Mouse (Mus musculus) limb, embryonic 14.5 days (tissue): Measurements from ENCODE around the gene Macrod1. TPM values are rescaled to one million over a fixed set of nuclear protein-coding genes. Genes with fewer than 3 reads are reported as not detected.
A peak's percentile ranks its signal among the peaks of the same experiment; 100 is the strongest.

Experiments used
- ATAC-seq: fragments of 200-750 bp; cut with Nextera tagmentation; 2 replicates; pipeline ENCODE4 v1.8.0; 2017; ENCODE audit warnings: low read depth, moderate number of reproducible peaks, moderate TSS enrichment; ENCODE audit not compliant: low FRiP score
- DNase-seq: peaks from one replicate; pipeline ENCODE4 v3.0.0-alpha.2; 2015; ENCODE audit warnings: low spot score
- H3K27ac ChIP-seq: fragments of 300-500 bp; sonication (generic); replicated peaks from 2 replicates; pipeline ENCODE4 v1.5.1; 2014; ENCODE audit warnings: low read depth, mild to moderate bottlenecking, low read length, moderate library complexity, mixed read lengths
- H3K27me3 ChIP-seq: fragments of 300-500 bp; sonication (generic); 2 replicates; pipeline ENCODE4 v1.6.1; 2014; ENCODE audit warnings: low read length, mixed read lengths; ENCODE audit not compliant: control insufficient read depth, insufficient read depth
- H3K36me3 ChIP-seq: fragments of 300-500 bp; sonication (generic); 2 replicates; pipeline ENCODE4 v1.6.1; 2014; ENCODE audit warnings: mild to moderate bottlenecking, low read length, moderate library complexity, mixed read lengths; ENCODE audit not compliant: control insufficient read depth, insufficient read depth
- H3K4me1 ChIP-seq: fragments of 300-500 bp; sonication (generic); 2 replicates; pipeline ENCODE4 v1.6.1; 2014; ENCODE audit warnings: antibody characterized with exemption, low read length, mixed read lengths; ENCODE audit not compliant: control insufficient read depth, insufficient read depth
- H3K4me2 ChIP-seq: fragments of 300-500 bp; sonication (generic); replicated peaks from 2 replicates; pipeline ENCODE4 v1.6.1; 2014; ENCODE audit warnings: low read depth, mild to moderate bottlenecking, low read length, moderate library complexity; ENCODE audit not compliant: severe bottlenecking
- H3K4me3 ChIP-seq: fragments of 300-500 bp; sonication (generic); replicated peaks from 2 replicates; pipeline ENCODE4 v1.5.1; 2014; ENCODE audit warnings: low read length
- H3K9ac ChIP-seq: fragments of 300-500 bp; sonication (generic); 2 replicates; pipeline ENCODE4 v1.6.1; 2014; ENCODE audit warnings: mild to moderate bottlenecking, low read depth, low read length, moderate library complexity; ENCODE audit not compliant: severe bottlenecking
- H3K9me3 ChIP-seq: fragments of 300-500 bp; sonication (generic); 2 replicates; pipeline ENCODE4 v1.6.1; 2016; ENCODE audit warnings: low read length; ENCODE audit not compliant: control insufficient read depth
- POLR2A ChIP-seq: fragments of 200-500 bp; IDR thresholded peaks from 2 replicates; pipeline ENCODE4 v1.8.0; 2012; ENCODE audit warnings: inconsistent platforms, mild to moderate bottlenecking, moderate library complexity, borderline replicate concordance; ENCODE audit not compliant: insufficient read depth, insufficient read length; ENCODE audit errors: extremely low read depth
- WGBS: fragments of 180-500 bp; shearing (Covaris S2); extraction: QIAGEN DNeasy Blood & Tissue Kit; methylation state at CpG from one replicate; pipeline ENCODE4 v1.1.7; 2014; 5-methylcytosine and 5-hydroxymethylcytosine counted together
- polyA plus RNA-seq, 2 experiments: library from polyadenylated mRNA; depleted of rRNA in 1 of 2; stranded (reverse) in 1 of 2; unstranded in 1 of 2; fragments of >200 nt; fragmentation: Nextera tagmentation in 1 of 2; extraction: Ambion mirVana in 1 of 2; gene quantifications; 2 replicates each; pipeline versions ENCODE4 v1.2.1 to v1.2.3; 2012 to 2014

Macrod1 gene
- polyA plus RNA-seq, 2 experiments = 19.7 to 24.6 TPM

DNA sequence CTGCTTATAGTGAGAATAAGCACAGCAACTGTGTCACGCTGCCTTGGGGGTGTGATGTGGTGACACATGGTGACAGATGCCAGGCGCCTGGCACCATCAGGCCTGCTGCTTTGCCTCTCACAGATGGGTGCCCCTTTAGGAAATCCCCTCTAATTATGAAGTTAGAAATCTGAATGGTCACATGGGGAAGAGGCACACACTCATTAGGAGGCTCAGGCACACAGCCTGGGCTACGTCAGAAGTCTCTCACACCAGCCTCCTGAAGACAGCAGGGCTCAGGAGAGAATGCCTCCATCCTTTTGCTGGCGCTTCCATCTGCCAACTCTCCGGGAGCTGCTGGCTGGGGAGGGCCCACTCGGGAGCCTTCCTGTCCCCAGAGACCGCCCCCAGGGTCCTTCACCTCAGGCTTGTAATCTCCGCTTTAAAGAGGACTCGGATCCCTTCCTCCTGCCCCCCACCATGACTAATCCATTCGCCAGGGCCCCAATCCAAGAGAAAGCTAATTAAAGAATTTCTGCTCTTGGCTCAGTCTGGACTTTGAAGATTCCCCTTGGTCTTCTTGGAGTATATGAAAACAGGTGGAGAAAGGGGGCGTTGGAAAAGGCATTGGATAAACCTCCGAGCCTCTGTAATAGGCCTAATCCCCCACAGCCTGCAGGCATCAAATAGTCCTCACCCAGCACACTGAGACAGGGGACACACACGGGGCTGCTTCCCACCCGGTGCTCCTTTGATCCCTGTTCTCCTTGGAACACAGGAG is 26.6 kb downstream of the Macrod1 start:
- no peaks in the 10 kb centered on the region for H3K36me3 ChIP-seq
- no peak overlapping the region for H3K4me2 ChIP-seq
- H3K4me3 ChIP-seq = no peak overlapping the region
- DNase-seq (no peak), ATAC-seq (peak; percentile 28; the same call in 1 of the 2 replicates)
- whole genome bisulfite sequencing = 28% methylated on average over 14 of the region's 14 CpGs
- no peaks in the 10 kb centered on the region for H3K9me3 ChIP-seq
- no peaks in the 10 kb centered on the region; the same call in 1 of the 2 replicates for H3K27me3 ChIP-seq
- peaks cover 28% of the 10 kb centered on the region for H3K4me1 ChIP-seq
- H3K27ac ChIP-seq = no peak overlapping the region
- no peak for TF ChIP-seq POLR2A
- H3K9ac ChIP-seq = no peak overlapping the region

GRCm38 (mm10) chr19:7084734-7085133 is 28.1 kb downstream of the Macrod1 start:
- DNase-seq = no peak
- H3K4me1 ChIP-seq = peaks cover 33% of the 10 kb centered on the region
- WGBS = 52% methylated on average over 15 of the region's 15 CpGs
- no peak for TF ChIP-seq POLR2A
- H3K9me3 ChIP-seq = no peaks in the 10 kb centered on the region
- no peaks in the 10 kb centered on the region for H3K36me3 ChIP-seq
- H3K27ac ChIP-seq = no peak overlapping the region
- H3K4me2 ChIP-seq = no peak overlapping the region
- no peak overlapping the region for H3K9ac ChIP-seq
- H3K4me3 ChIP-seq = no peak overlapping the region
- ATAC-seq = no peak
- H3K27me3 ChIP-seq = no peaks in the 10 kb centered on the region; the same call in 1 of the 2 replicates

DNA sequence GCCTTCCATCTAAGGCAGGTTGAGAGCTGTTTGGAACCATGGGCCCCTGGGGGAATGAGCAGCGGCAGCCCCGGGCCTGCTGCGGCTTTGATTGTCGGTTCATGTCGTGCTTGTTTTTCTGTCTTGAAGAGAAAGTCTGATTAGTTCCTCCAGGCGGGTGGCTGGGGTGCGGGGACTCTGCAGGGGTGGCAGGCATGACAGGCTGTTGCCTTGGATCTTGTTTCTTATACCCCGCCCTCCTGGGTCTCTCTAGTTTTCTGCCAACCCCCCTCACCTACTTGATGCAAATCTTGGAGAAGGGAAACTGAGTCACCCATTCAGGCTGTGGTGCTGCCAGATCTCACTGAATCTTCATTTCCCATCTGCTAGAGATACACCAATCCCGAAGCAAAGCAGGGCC is 31.9 kb downstream of the Macrod1 start:
- Histone ChIP-seq H3K4me3 (no peak overlapping the region), H3K4me1 (peaks cover 38% of the 10 kb centered on the region), H3K9me3 (no peaks in the 10 kb centered on the region), H3K36me3 (no peaks in the 10 kb centered on the region), H3K4me2 (no peak overlapping the region), H3K27ac (no peak overlapping the region), H3K27me3 (no peaks in the 10 kb centered on the region; the same call in 1 of the 2 replicates), H3K9ac (no peak overlapping the region)
- no peak for ATAC-seq
- no peak for TF ChIP-seq POLR2A
- DNase-seq = no peak
- 16% methylated on average over 9 of the region's 9 CpGs for WGBS

DNA sequence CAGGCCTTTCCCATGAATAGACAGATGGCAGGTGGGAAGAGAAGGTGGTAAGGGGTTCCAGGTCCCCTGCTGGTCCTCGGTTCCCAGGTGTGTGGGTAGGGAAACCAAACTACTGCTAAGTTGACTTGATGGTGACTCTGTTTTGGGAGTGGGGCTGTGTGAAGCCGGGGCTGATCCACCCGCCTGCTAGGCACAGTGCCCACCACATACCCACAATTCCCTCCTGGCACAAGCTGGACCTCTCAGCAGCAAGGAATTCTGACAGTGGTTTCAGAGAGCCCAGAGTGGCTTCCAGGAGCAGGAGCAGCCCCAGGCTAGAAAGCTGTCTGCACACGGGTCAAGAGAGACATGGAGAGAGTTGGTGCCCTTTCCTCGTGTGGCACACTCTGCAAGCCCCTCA is 32.4 kb downstream of the Macrod1 start:
- Histone ChIP-seq H3K9ac (no peak overlapping the region), H3K4me2 (no peak overlapping the region), H3K4me1 (peaks cover 36% of the 10 kb centered on the region), H3K36me3 (no peaks in the 10 kb centered on the region), H3K9me3 (no peaks in the 10 kb centered on the region), H3K27ac (no peak overlapping the region), H3K27me3 (no peaks in the 10 kb centered on the region; the same call in 1 of the 2 replicates), H3K4me3 (no peak overlapping the region)
- no peak for DNase-seq
- no peak for TF ChIP-seq POLR2A
- 68% methylated on average over 5 of the region's 5 CpGs for whole genome bisulfite sequencing
- no peak for ATAC-seq

DNA sequence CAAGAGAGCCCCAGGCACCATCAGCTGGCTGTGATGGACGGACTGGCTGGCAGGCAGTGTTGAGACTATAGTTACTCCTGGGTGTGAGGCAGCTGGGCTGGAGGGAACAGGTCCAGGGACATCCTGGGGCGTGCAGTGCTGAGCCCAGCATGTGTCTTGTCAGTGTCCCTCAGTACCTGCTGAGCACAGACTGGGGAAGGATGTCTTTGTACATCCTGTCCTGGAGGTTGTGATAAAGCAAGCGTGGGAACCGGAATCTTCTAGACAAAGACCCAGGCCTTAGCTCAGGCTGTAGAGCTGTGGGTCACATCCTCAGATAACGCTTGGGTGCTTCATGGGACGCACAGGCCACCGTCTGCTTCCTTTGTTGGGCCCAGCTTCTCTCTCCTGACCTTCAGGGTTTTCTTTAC is 33.2 kb downstream of the Macrod1 start:
- Histone ChIP-seq H3K27ac (no peak overlapping the region), H3K4me2 (no peak overlapping the region), H3K36me3 (no peaks in the 10 kb centered on the region), H3K4me3 (no peak overlapping the region), H3K9me3 (no peaks in the 10 kb centered on the region), H3K4me1 (peaks cover 31% of the 10 kb centered on the region), H3K27me3 (no peaks in the 10 kb centered on the region; the same call in 1 of the 2 replicates), H3K9ac (no peak overlapping the region)
- WGBS = 66% methylated on average over 7 of the region's 7 CpGs
- TF ChIP-seq POLR2A = no peak
- DNase-seq (no peak), ATAC-seq (no peak)
